Mouse (Mus musculus): ENCODE measurements around the gene Ide.

The Ide gene

DNA sequence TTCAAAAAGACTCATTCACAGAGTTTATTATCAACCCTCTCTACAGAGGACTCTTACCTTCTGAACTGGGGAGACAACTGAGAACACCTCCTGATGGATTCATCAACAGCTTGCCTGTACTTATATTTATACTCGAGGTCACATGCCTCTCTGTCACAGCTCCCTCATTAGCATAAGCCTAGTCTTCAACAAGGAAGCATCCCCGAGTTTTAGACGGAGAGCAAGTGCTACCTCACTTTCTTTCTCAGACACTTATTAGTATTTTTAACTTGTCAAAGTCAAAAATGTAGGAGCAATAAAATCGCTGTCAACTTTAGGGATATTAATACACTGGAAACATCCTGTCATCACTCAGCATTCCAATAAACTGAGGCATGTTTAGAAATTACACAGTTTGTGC lies at the start of gene Ide:
Ide (minus strand) TSS at position 101 of the 400 bp plus-strand sequence.
- DNase-seq, result no peak

- DNase-seq, result no peak
Observed at GRCm38 (mm10) chr19:37386126-37386525, 48.5 kb upstream of the Ide start.

DNA sequence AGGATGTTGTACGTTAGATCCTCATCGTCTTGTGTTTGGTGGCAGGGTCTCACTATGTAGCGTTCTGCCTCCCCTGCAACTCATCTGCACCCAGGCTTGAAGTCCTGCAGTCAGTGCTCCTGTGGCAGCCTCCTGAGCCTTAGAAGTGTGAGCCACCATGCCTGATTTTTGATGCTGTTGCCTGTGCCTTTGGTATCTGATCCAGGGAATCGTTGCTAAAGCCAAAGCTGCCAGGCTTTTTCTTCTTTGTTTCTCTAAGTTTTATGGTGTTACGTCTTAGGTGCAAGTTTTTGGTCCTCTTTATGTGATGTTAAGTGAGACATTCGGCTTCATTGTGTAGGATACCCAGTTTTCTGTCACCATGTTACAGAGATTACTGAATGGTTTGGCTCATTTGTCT lies 41.2 kb upstream of the Ide start:
- DNase-seq, result no peak

- DNase-seq, result no peak
Observed at GRCm38 (mm10) chr19:37377404-37377990, 39.8 kb upstream of the Ide start.

GRCm38 (mm10) chr19:37376841-37377240 lies 39.2 kb upstream of the Ide start:
- DNase-seq, result no peak

DNA sequence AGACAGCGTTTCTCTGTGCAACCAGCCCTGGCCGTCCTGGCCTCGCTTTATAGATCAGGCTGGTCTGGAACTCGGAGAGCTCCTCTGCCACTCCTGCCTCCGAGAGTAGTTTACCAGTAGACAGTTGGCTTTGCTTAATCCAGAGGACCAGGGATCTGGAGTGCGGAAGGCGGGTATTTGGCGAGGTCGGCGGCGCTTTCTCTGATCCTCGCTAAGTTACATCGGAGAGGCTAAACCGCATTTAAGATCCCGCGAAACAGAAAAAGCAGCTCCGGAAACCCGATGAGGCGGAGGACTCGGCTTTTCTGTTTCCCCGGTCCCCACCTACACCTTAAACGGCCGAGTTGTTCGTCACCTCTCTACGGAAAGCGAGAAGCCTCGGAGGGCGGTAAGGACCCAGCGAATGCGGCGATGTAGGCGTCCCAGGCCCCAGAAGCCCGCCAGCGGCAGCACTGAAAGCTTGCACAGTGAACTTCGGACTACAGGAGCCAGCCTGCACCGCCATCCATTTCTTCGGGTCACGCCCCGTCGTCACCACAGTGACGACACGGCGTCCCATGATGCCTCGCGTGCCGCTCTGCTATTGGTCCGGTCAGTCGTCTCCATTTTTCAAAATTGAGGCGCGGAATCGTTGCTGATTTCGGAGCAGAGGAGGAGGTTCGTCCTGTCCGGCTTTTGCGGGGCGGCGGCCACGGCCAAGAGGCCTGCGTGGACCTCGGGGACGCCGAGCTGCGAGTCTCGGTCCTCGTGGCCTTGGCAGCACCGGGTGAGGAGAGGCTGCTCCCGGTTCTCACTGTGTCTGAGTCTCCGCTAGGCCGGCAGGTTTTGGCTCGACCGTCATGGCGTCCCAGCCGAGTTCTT lies 38.3 kb upstream of the Ide start, which contains the start of gene Kif11:
Kif11 (plus strand) TSS at position 649 of the 861 bp plus-strand sequence.
- peak; percentile 98 for DNase-seq

GRCm38 (mm10) chr19:37374941-37375754 lies 37.5 kb upstream of the Ide start:
- no peak for DNase-seq

GRCm38 (mm10) chr19:37370356-37370755 lies 32.7 kb upstream of the Ide start:
- no peak for DNase-seq

DNA sequence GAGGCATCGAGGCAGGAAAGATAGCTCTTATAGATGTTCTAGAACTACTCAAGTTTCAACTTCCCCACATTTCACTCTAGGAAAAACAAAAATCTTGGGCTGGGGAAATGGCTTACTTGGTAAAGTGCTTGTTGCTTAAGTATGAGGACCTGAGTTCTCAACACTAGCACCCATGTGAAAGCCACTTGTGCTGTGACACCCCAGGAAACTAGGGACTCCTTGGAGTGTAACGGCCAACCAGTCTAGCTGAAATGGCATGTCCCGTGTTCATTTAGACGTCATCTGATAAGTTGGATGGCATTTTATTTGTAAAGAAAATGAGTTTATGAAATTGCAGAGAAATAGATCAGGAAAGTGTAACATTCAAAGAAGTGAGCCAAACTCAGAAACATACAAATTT lies 32.3 kb upstream of the Ide start:
- no peak for DNase-seq

- no peak for DNase-seq
Observed at GRCm38 (mm10) chr19:37368990-37369389, 31.3 kb upstream of the Ide start.

DNA sequence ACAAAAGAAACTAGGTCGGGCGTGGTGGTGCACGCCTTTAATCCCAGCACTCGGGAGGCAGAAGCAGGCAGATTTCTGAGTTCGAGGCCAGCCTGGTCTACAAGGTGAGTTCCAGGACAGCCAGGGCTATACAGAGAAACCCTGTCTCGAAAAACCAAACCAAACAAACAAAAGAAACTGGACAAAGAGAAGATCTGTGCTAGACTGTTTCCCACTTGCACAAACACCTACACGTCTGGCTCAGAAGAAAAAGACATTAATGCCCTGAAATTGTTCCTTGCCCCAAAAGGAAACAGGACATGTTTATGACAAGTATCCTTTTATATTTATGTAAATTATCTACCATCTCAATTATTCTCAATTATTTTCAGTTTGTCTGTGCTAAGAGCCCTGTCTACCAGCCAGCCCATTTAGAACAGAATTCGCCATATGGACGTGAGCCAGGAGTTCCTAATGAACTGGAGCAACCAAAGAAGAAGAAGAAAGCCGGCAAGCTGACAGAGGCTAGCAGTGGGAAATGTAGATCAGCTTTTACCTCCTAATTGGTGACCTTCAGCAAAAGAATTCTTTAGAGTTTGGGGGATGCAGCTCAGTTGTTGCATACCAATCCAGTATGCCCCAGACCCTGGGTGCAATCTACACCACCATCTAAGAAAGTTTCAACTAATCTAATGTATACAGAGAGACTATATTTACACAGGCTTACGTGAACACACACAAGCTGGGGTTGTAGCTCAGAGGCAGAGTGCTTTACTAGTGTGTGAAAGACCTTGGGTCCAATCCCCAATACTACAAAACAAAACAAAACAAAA lies 25.7 kb upstream of the Ide start:
- DNase-seq, result no peak

GRCm38 (mm10) chr19:37362545-37362944 lies 24.9 kb upstream of the Ide start:
- no peak for DNase-seq

GRCm38 (mm10) chr19:37360044-37360443 lies 22.4 kb upstream of the Ide start:
- no peak for DNase-seq

DNA sequence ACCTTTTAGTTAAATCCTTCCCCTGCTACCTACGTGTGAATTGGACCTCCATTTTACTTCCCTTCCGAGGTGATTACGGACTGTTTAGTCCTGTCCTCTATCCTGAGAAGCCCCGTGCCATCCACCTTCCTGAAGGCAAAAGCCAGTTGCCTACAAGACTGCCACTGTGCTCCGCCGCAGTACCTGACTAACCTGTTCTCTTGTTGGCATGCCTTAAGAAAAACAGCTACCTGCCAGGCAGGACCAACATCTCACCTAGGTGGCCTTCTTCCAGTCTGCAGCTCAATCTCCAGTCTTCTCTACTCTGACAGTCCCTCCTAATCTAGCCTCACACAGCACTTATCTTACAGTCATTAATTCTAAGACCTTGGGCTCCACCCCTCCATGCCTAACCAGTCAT lies 15.7 kb upstream of the Ide start:
- DNase-seq, result no peak

DNA sequence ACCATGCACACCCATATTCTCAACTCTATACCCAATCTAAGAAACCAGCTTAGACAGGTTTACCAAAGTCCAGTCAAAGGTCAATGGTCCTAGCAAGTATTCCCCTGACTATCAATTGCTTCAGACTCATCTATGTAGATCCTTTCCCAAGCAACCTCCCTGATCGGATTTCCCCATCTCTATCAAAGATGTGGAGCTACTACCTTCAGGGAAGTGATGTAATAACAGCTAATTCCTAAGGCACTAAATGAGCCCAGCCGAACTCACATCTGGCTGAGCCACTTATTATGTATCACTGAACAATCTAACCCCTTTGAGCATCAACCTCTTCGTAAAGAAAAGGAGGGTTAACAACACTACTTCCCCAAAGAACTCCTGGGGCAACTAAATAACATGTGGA lies 15.1 kb upstream of the Ide start:
- no peak for DNase-seq

DNA sequence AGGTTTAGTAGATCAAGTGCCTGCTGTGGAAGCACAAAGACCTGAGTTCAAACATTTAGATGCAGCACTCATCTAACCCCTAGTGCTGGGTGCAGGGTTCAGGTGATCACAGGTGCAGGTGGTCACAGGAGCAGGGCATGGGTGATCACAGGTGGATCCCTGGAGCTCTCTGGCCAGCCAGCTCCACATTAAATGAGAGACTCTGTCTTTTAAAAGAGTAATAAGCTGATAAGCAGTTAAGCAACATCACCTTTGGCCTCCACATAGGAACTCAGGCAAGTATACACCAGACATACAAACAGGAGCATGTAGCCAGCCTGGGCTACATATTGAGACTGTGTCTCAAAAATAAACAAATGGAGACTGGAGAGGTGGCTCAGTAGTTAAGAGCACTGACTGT lies 11.3 kb upstream of the Ide start:
- DNase-seq, result no peak

DNA sequence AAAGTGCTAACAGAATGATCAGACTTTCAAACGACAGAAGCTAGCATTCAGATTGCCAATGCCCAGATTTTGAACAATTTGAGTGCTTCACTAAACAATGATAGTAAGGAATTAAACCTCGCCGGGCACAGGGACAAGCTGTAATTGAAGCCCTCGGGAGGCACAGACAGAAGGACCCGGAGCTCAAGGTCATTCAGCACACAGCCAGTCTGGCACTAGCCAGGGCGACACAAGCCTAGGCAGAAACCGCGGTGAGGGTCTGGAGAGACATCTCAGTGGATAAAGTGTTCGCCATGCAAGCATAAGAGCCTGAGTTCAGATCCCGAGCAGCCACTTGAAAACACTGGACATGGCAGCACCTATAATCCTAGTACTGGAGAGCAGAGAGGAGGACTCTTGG lies 10.7 kb upstream of the Ide start:
- no peak for DNase-seq

DNA sequence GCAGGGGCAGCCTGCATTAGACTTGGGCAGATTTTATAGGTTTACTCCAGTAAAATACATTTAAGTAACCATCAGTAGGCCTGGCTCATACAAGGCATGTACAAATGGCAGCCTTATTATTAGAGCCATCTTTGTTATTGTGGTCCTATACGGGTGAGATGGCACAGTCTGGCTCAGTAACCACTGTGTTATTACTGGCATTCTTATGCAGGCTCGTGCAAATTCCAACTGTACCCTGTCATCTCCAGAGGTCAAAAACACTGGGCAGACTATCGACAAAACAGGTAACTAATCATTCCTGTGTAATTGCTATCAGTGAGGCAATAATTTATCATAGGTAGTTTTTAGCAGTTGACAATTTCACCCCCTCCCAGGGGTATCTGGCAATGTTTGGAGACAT lies 8.6 kb upstream of the Ide start:
- DNase-seq, result no peak

- DNase-seq, result no peak
Observed at GRCm38 (mm10) chr19:37343899-37344298, 6.2 kb upstream of the Ide start.

DNA sequence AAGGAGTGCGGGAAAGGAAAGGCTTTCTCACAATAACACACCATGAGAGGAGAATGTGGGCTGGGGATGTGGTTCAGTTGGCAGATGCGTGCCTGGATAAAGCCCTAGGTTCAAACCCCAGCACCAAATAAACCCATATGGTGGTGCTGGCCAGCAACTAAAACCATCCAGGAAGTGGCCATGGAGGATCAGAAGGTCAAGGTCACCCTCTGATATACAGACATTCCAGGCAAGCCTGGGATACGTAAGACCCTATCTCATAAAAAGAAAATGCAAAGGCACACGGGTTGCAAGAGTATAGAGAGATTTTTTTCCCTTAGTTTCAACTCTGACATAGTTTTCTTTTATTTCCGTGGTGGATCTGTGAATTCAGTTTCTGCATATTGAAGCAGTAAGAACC lies 3.3 kb upstream of the Ide start:
- no peak for DNase-seq

DNA sequence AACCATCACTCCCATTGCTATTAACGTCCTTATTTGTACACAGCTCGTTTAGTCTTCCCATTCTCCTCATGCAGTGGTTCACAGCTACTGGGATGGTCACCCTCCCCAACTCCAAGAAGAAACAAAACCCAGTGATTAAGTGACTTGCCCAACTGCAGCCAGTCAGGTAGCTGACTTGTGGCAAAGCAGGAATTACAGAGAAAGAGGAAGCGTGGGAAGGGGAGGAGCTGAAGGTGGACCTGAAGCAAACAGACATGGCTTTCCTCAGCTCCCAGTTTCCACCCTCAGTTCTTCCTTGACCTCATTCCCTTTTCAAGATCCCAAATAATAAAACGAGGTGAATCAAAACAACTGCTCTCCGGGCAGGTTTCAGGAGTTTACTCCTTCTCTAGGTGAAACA lies 2.8 kb upstream of the Ide start:
- DNase-seq, result no peak

GRCm38 (mm10) chr19:37335392-37335791 lies 2.3 kb downstream of the Ide start:
- no peak for DNase-seq

DNA sequence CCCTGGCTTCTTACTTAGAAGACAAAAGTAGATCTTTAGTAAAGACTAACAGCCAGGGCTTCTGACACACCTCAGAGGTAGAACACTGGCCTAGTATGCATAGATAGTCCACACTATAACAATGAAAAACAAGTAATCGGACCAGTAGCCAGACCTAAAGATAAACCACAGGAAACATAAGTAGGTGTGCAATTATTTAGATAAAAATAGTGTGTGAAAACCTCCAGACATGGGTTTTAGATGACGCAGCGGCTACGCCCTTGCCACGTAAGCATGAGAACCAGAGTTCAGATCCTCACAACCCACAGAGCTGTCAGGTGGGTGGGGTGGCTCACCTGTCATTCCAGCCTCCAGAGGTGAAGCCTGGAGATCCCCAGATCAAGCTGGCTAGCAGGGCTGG lies 4.3 kb downstream of the Ide start:
- DNase-seq, result no peak

All from kidney, postnatal 10 days (tissue).